Mouse (Mus musculus): ENCODE results near the gene Slc44a4. TPM values are rescaled to one million over a fixed set of nuclear protein-coding genes. Genes with fewer than 3 reads are reported as not detected.
"Not testable (repeated sequence)": the region's sequence is repeated elsewhere in the genome, so short reads cannot be mapped to it uniquely, and the experiment has no call there.

Gene Slc44a4
- polyA plus RNA-seq, 1 experiment, result 0.07 TPM

- TF ChIP-seq POLR2A (IDR thresholded peaks at IDR 0.05; ENCODE audit: borderline replicate concordance, extremely low read depth, insufficient read depth, insufficient read length, poor library complexity, severe bottlenecking) (no peak), CTCF (IDR thresholded peaks at IDR 0.05; ENCODE audit: borderline replicate concordance, extremely low read depth, insufficient read depth, insufficient read length) (no peak)
- no peak for DNase-seq (ENCODE audit: low read depth)
Measured at GRCm38 (mm10) chr17:34959881-34960515, 45.7 kb downstream of the Slc44a4 start.

- TF ChIP-seq POLR2A (IDR thresholded peaks at IDR 0.05; ENCODE audit: borderline replicate concordance, extremely low read depth, insufficient read depth, insufficient read length, poor library complexity, severe bottlenecking) (no peak), CTCF (IDR thresholded peaks at IDR 0.05; ENCODE audit: borderline replicate concordance, extremely low read depth, insufficient read depth, insufficient read length) (no peak)
- DNase-seq (ENCODE audit: low read depth), result no peak
Measured at GRCm38 (mm10) chr17:34960702-34961493, 46.6 kb downstream of the Slc44a4 start.

GRCm38 (mm10) chr17:34962125-34962524, 47.9 kb downstream of the Slc44a4 start:
- no peak for DNase-seq (ENCODE audit: low read depth)
- TF ChIP-seq CTCF (IDR thresholded peaks at IDR 0.05; ENCODE audit: borderline replicate concordance, extremely low read depth, insufficient read depth, insufficient read length) (no peak), POLR2A (IDR thresholded peaks at IDR 0.05; ENCODE audit: borderline replicate concordance, extremely low read depth, insufficient read depth, insufficient read length, poor library complexity, severe bottlenecking) (no peak)

GRCm38 (mm10) chr17:34962841-34963240, 48.6 kb downstream of the Slc44a4 start:
- DNase-seq (ENCODE audit: low read depth), result no peak
- TF ChIP-seq POLR2A (IDR thresholded peaks at IDR 0.05; ENCODE audit: borderline replicate concordance, extremely low read depth, insufficient read depth, insufficient read length, poor library complexity, severe bottlenecking) (no peak), CTCF (IDR thresholded peaks at IDR 0.05; ENCODE audit: borderline replicate concordance, extremely low read depth, insufficient read depth, insufficient read length) (no peak)

GRCm38 (mm10) chr17:34964640-34965049, 50.4 kb downstream of the Slc44a4 start:
- no peak for DNase-seq (ENCODE audit: low read depth)
- TF ChIP-seq CTCF (IDR thresholded peaks at IDR 0.05; ENCODE audit: borderline replicate concordance, extremely low read depth, insufficient read depth, insufficient read length), result no peak
- no peak for TF ChIP-seq POLR2A (IDR thresholded peaks at IDR 0.05; ENCODE audit: borderline replicate concordance, extremely low read depth, insufficient read depth, insufficient read length, poor library complexity, severe bottlenecking)

- DNase-seq (ENCODE audit: low read depth), result no peak
- TF ChIP-seq POLR2A (IDR thresholded peaks at IDR 0.05; ENCODE audit: borderline replicate concordance, extremely low read depth, insufficient read depth, insufficient read length, poor library complexity, severe bottlenecking), result no peak
- no peak for TF ChIP-seq CTCF (IDR thresholded peaks at IDR 0.05; ENCODE audit: borderline replicate concordance, extremely low read depth, insufficient read depth, insufficient read length)
Measured at GRCm38 (mm10) chr17:34965627-34966026, 51.4 kb downstream of the Slc44a4 start.

GRCm38 (mm10) chr17:34969822-34970221, 55.6 kb downstream of the Slc44a4 start, which contains the start of gene Gm20481:
TSS of gene Gm20481 (plus strand) at chr17:34969912.
- DNase-seq (ENCODE audit: low read depth), result not testable (repeated sequence)

GRCm38 (mm10) chr17:34970850-34971249, 56.6 kb downstream of the Slc44a4 start:
- DNase-seq (ENCODE audit: low read depth), result not testable (repeated sequence)

- not testable (repeated sequence) for DNase-seq (ENCODE audit: low read depth)
Measured at GRCm38 (mm10) chr17:34971694-34972068, 57.4 kb downstream of the Slc44a4 start.

- DNase-seq (ENCODE audit: low read depth), result peak; percentile 81
Measured at GRCm38 (mm10) chr17:34972069-34972749, 57.9 kb downstream of the Slc44a4 start, which contains the start of the genes Hspa1a and Hspa1l. TSS of gene Hspa1a (minus strand) at chr17:34972156. TSS of gene Hspa1l (plus strand) at chr17:34972703.

GRCm38 (mm10) chr17:34975581-34976492, 61.6 kb downstream of the Slc44a4 start:
- TF ChIP-seq POLR2A (IDR thresholded peaks at IDR 0.05; ENCODE audit: borderline replicate concordance, extremely low read depth, insufficient read depth, insufficient read length, poor library complexity, severe bottlenecking), result no peak
- no peak for TF ChIP-seq CTCF (IDR thresholded peaks at IDR 0.05; ENCODE audit: borderline replicate concordance, extremely low read depth, insufficient read depth, insufficient read length)
- DNase-seq (ENCODE audit: low read depth), result no peak

All from brain, embryonic 14.5 days (tissue).